Mouse (Mus musculus) embryo, embryonic 11.5 days (tissue): ENCODE results near the gene Crkl.

ENCODE experiments used
- DNase-seq: peaks from one replicate; pipeline ENCODE4 v3.0.0-alpha.2; 2012; ENCODE audit warnings: low read depth, low spot score

Crkl gene

DNA sequence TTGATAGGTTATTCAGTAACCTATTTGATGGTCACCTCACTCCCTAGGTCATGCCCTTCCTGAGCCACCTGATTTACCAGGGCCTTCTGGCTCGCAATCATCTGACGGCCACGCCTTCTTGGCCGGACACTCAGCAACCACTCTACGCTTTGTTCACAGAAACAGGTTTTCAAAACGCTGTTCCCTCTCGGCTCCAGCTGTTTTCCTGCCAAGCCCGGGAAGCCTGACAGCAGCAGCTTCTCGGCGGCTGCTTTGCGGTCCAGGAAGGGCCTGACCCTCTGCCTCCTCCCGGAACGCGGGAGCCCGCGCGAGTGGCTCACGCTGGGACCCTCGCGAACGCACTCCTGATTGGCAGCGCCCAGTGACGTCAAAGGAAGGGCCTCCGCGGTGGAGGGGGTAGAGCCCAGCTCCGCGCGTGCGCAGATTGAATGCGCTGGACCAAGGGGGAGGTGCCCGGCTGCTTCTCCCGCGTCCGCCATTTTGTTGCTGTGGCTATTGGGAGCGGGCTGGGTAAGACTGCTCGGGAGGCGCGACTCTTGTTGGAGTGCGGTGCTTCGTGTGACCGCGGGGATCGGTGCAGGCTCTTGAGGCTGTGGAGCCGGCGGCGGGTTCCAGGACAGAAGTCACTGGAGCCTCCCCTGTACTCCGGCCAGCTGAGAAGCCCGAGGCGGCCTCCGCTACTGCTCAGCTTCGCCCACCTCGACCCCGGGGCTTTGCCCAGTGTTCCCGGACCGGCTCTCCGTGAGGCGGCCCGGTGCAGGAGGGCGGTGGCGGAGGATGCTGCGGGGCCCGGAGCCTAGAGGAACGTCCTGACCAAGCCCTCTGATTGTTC is at the start of gene Crkl:
TSS of gene Crkl (plus strand) at position 447 of the 832 bp plus-strand sequence.
- DNase-seq: peak; percentile 98

- DNase-seq: no peak
These were observed 48.9 kb upstream of the Crkl start for GRCm38 (mm10) chr16:17402855-17403254.

- no peak for DNase-seq
These were observed 46.5 kb upstream of the Crkl start for GRCm38 (mm10) chr16:17405271-17405696.

GRCm38 (mm10) chr16:17405736-17406443 is 45.9 kb upstream of the Crkl start, which contains the start of the genes Snap29 and Pi4ka:
TSS of gene Snap29 (plus strand) at chr16:17405986.
TSS of gene Pi4ka (minus strand) at chr16:17406314.
- peak; percentile 99 for DNase-seq

DNA sequence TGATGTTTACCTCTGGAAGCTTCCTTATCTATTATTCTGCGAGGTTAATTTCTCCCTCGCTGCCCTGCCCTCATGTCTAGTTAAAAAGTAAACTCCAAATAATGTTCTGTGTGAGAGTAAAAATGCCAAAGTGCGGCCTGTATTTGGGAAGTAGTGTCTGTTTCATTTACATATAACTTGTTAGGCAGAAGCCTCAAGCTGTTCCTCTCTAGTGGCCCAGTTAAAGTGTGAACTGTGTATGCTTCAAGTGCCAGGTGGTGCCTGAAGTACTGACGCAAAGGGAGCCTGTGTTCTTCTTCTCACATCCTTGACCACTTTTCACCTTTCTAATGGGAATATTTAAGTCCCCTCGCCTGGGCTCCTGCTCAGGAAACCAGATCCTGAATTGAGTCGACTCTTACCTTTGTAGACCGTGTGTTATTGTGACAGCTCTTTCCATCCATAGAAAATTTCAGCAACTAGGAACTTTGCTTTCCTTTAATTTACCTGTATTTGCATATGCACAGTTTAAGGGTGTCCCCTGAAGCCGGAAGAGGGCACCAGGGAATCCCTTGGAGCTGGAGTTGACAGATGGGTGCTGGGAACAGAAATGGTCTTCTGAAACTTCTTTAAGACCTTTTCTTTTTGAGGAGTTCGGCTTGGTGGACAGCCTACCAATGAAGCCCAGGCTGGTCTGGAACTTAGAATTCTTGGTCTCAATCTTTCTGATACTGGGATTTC is 45.1 kb upstream of the Crkl start:
- no peak for DNase-seq

- DNase-seq: no peak
These were observed 42.7 kb upstream of the Crkl start for GRCm38 (mm10) chr16:17409046-17409445.

- DNase-seq: no peak
These were observed 41.6 kb upstream of the Crkl start for GRCm38 (mm10) chr16:17410209-17410608.

GRCm38 (mm10) chr16:17423021-17423420 is 28.8 kb upstream of the Crkl start:
- DNase-seq: no peak

- no peak for DNase-seq
These were observed 19.2 kb upstream of the Crkl start for GRCm38 (mm10) chr16:17432576-17432975.

DNA sequence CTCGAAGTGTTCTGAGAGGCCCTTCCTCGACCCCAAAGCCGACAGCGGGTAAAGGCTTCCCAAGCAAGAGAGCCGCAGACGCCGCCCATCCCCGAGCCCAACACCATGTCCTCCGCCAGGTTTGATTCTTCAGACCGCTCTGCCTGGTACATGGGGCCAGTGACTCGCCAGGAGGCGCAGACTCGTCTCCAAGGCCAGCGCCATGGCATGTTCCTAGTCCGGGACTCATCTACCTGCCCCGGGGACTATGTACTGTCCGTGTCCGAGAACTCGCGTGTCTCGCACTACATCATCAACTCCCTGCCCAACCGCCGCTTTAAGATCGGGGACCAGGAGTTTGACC is 557 bp downstream of the Crkl start:
- no peak for DNase-seq

- no peak for DNase-seq
These were observed 5.1 kb downstream of the Crkl start for GRCm38 (mm10) chr16:17456901-17457300.

DNA sequence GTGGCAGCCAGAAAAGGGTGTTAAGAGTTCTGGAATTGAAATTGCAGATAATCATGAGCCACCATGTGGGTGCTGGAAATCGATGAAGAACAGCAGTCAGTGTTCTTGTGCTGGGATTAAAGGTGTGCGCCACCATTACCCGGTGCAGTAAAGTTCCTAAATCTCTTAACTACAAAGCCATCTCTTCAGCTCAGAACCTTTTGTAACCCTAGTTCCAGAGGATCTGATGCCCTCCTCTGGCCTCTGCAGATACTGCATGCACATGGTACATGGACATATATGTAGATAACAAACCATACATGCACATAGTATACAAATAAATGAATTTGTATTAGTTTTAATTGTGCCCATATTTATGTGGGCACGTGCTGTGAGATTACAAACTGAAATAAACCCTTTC is 8.5 kb downstream of the Crkl start:
- DNase-seq: no peak

- no peak for DNase-seq
These were observed 9.8 kb downstream of the Crkl start for GRCm38 (mm10) chr16:17461596-17461995.

DNA sequence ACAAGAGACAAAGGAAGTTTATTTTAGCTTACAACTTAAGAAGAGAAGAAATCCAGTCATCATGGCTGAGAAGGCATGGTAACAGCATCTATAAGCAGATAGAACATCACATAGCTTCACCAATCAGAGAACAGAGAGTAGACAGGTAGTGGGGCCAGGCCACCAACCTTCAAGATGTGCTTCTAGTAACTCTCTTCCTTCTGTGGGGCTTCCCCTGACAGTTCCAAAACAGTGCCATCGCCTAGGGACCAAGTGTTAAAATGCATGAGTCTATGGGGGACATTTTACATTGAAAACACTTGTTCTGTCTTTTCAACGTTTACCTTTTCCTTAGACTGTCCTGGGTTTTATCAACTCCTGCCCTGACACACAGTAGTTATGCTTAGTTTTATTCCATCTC is 11.4 kb downstream of the Crkl start:
- DNase-seq: no peak

DNA sequence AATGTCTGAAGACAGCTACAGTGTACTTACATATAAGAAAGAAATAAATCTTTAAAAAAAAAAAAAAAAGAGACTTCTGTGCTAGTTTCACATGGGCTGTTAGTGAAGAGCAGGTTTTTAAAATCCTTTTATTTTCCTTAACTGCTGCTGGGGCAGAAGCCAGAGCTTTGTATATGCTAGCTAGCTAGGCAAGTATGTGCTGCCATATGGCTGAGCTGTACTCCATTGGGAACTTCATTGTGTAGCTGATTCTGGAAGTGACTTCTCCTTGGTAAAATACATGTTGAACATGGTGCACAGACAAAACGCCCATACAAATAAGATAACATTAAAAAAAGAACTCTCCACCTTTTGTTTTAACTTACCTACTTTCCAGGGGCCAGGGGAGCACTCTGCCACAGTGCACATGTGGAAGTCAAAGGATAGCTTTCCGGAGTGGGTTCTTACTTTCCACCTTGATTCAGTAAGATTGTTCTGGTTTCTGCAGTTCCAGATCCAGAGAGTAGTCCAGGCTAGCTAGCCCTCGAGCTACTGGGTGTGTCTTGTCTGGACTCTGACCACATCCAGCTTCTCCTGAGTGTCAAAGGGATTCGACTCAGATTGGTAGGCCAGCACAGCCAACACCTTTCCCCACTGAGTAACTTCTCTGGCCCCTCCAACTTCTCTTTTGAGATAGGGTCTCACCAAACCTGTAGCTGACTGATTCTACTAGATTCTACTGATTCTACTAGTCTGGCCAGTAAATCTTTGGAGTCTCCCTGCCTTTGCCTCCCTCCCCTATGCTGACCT is 15.3 kb downstream of the Crkl start:
- DNase-seq: no peak

DNA sequence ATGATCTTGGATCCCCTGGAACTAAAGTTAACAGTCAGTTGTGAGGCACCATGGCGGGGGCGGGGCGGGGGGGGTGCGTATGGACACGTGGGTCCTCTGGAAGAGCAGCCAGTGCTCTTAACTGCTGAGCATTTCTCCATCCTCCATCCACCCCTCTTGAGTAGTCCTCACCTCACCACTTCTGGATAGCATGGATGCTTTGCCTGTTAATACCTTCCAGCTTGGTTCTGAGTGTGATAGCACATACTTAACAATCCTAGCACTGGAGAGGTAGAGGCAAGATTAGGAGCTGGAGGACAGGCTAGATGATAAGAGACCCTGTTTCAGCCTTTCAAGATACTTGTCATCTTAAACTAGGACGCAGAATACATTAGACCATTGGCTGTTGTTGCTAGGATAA is 20.7 kb downstream of the Crkl start:
- no peak for DNase-seq

GRCm38 (mm10) chr16:17474091-17474490 is 22.3 kb downstream of the Crkl start:
- no peak for DNase-seq

DNA sequence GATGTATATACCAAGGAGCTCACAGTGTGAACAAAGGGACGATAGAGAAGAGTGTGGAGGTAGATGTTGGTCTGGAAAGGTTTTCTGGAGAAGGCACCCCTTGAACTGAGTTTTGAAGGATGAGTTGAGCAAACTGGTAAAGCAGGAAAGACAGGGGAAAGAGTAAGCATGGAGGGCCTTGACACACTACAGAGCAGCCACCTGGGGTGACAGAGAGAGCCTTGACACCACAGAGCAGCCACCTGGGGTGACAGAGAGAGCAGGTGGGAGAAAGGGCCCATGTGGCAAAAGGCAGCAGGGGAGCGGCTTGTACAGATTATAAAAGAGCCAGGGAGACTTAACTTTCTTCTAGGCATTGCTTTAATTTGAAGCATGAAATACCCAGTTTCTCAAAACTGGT is 23.0 kb downstream of the Crkl start:
- DNase-seq: no peak

DNA sequence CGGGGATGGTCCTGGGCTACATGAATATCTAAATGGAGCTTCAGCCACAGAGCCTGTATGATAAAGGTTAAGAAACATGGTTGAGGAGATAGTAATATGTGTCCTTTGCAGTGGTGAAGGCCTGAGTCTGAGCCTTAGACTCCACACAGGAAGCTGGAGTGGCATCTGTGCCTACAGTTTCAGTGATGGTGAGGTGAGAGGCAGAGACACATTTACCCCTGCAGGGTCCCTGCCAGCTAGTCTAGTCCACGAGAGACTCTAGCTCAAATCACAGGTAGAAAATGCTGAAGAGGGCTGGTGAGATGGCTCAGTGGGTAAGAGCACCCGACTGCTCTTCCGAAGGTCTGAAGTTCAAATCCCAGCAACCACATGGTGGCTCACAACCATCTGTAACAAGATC is 23.5 kb downstream of the Crkl start:
- DNase-seq: no peak

DNA sequence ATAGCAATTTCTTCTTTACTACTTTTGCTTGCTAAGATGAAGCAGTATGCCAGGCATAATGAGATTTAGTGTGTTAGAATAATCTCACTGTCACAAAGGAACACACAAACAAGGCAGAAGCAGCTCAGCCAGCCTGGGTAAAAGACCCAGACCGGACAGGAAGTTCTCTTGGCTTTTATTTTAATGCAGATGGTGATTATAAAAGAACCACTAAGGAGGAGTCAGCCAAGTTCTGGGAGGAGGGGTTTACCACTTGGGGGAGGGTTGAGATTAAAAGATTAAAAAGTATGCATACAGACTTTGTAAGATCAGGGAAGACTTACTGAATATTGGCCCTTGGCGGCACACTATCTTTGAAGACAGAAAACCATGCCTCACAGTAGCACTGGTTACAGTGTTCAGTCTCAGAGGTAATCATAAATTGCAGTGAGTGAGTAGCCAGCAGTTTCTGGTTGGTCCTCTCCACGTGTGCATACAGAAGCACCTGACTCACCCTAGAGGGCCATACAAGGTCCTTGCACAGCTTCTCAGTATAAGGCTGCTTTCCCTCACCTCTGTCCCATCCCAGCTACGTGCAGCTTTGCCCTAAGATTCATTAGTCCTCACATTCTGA is 26.6 kb downstream of the Crkl start:
- DNase-seq: no peak

- DNase-seq: no peak
These were observed 29.7 kb downstream of the Crkl start for GRCm38 (mm10) chr16:17481465-17481864.
